Mouse (Mus musculus): Measurements from ENCODE around the gene Ikbkg.

DNA sequence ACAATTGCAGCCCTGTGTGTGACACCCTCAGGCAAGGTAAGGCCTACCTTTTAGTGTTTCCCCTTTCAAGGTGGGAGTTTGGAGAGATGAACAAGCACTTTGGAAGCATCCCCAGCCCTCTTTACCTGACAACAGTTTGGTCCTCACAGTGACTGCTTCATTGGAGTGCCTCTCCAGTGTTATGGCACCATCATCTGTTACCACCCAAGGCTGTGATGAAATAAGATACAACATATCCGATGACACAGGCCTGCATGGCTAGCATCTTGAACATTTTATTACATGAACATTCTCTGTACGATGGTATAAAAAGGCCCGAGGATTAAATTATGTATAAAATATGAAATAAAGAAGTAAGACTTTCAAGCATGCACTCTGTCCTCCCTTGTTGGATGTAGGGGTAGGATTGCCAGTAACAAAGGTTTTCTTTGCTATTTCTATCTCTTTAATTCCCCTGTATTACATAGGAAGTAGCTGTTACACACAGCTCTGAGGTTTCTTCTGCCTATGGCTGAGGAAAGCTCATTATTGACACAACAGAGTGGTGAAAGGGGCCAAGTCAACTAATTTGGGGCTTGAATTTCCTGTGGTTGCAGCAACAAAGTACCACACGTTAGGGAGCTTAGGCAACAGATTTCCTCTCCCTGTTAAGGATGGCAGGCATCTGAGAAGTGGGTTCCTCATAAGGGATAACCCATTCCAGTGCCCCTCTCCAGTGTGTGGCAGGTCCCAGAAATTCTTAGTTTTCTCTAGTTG, 58.2 kb downstream of the Ikbkg start:
- TF ChIP-seq USF1 (IDR thresholded peaks at IDR 0.05; ENCODE audit: low read depth, low read length): no peak
- TF ChIP-seq CTCF (conservative IDR thresholded peaks at IDR 0.05 in 1 of 2, IDR thresholded peaks at IDR 0.05 in 1 of 2; ENCODE audit: low read depth in 2 of 2, low read length in 2 of 2): no peak
- no peak for TF ChIP-seq USF2 (conservative IDR thresholded peaks at IDR 0.05; ENCODE audit: low read depth, low read length)
- no peak for TF ChIP-seq HCFC1 (IDR thresholded peaks at IDR 0.05; ENCODE audit: low read depth, low read length)
